Mouse (Mus musculus) small intestine, adult 10 weeks (tissue): ENCODE data around the gene Slc25a38. TPM values are rescaled to one million over a fixed set of nuclear protein-coding genes. Genes with fewer than 3 reads are reported as not detected.

Experiments used
- polyA plus RNA-seq: library from polyadenylated mRNA; stranded (reverse); fragments of 350-450 nt; fragmentation: Illumina TruSeq; extraction: RNeasy Lipid Tissue Mini Kit (QIAGEN cat#74804); gene quantifications from one replicate; pipeline ENCODE4 v1.2.3, GENCODE M21; 2014; ENCODE audit warnings: low replicate concordance

The Slc25a38 gene
- polyA plus RNA-seq: 0.71 TPM

GRCm38 (mm10) chr9:120110211-120111018 lies at the start of gene Slc25a38:
Gene Slc25a38, plus strand, starts transcription at chr9:120110374.

GRCm38 (mm10) chr9:120069779-120070178 lies 40.4 kb upstream of the Slc25a38 start, which contains the start of gene Cx3cr1:
Gene Cx3cr1, minus strand, starts transcription at chr9:120069879.

GRCm38 (mm10) chr9:120091696-120092238 lies 18.4 kb upstream of the Slc25a38 start, which contains the start of gene Ccr8:
Gene Ccr8, plus strand, starts transcription at chr9:120092114.

GRCm38 (mm10) chr9:120127538-120128251 lies 17.5 kb downstream of the Slc25a38 start, which contains the start of gene Rpsa:
Gene Rpsa, plus strand, starts transcription at chr9:120127689.

GRCm38 (mm10) chr9:120149222-120149828 lies 39.2 kb downstream of the Slc25a38 start, which contains the start of gene Mobp:
Gene Mobp, plus strand, starts transcription at chr9:120149707.

Other genes with a start within 250 kb of the Slc25a38 start
- gene Wdr48, start 215.5 kb upstream of the Slc25a38 start, polyA plus RNA-seq: 32.1 TPM
- gene Gorasp1, start 172.8 kb upstream of the Slc25a38 start, polyA plus RNA-seq: 3.1 TPM
- not detected for gene Ttc21a, start 172.8 kb upstream of the Slc25a38 start, polyA plus RNA-seq
- not detected for gene Csrnp1, start 125.7 kb upstream of the Slc25a38 start, polyA plus RNA-seq
- gene Xirp1, start 86.8 kb upstream of the Slc25a38 start, polyA plus RNA-seq: not detected
- gene Cx3cr1, start 40.5 kb upstream of the Slc25a38 start, polyA plus RNA-seq: 6.2 TPM
- not detected for gene Ccr8, start 18.3 kb upstream of the Slc25a38 start, polyA plus RNA-seq
- 52.5 TPM for gene Rpsa, start 17.3 kb downstream of the Slc25a38 start, polyA plus RNA-seq
- gene Mobp, start 39.3 kb downstream of the Slc25a38 start, polyA plus RNA-seq: not detected
- gene Myrip, start 191.1 kb downstream of the Slc25a38 start, polyA plus RNA-seq: 0.67 TPM